Comparison of ENCODE assay signal across 13 mouse cellular contexts in genomic region chr16:91305512-91306111, GRCm38 (mm10). TPM values are rescaled to one million over a fixed set of nuclear protein-coding genes. Genes with fewer than 3 reads are reported as not detected.
DNase-seq lines count a peak whose midpoint lies in the region; ATAC-seq lines count a peak whose summit lies in the region.
"Had no signal": no experiment of that assay in that cellular context is flagged by ENCODE, and none has a peak within 500 bp of the region (broad histone marks: within the 10 kb centered on the region; RNA-seq: fewer than 3 reads in every experiment).

No protein-coding gene starts in this region.

- no peaks in the 10 kb centered on the region for H3K36me3 ChIP-seq in neural tube, embryonic 15.5 days
- H3K36me3 ChIP-seq: limb, embryonic 10.5 days had no signal

- no peak overlapping the region for H3K4me2 ChIP-seq in neural tube, embryonic 15.5 days
- H3K4me2 ChIP-seq: lung, embryonic 14.5 days had no signal

- H3K4me1 ChIP-seq in neural tube, embryonic 15.5 days: peaks cover 14% of the 10 kb centered on the region; the same call in 1 of the 2 replicates

- H3K27me3 ChIP-seq in neural tube, embryonic 15.5 days (replicated peaks): peaks cover 89% of the 10 kb centered on the region

- no peak for DNase-seq in neural tube, embryonic 10.5 days (ENCODE audit: extremely low spot score, low spot score)
- DNase-seq in layer of hippocampus, adult 18-20 months (ENCODE audit: low spot score in 2 of 2): peak; percentile 10 to 53
- DNase-seq in left cerebral cortex, postnatal 4 days: peak; percentile 34
- DNase-seq in testis, postnatal 10 days (ENCODE audit: low spot score): no peak
- no peak for DNase-seq in heart, postnatal 10 days
- DNase-seq in spleen, adult 18-20 months: no peak
- DNase-seq: kidney, adult 2 months; lung, embryonic 14.5 days; retina, postnatal 1 day had no signal

- intact Hi-C loops in left cerebral cortex, postnatal 4 days (cut with DNase I): no loop called here
- intact Hi-C loops in heart, postnatal 10 days (cut with DNase I): no loop called here

- H3K9me3 ChIP-seq in neural tube, embryonic 15.5 days (replicated peaks): no peaks in the 10 kb centered on the region
- H3K9me3 ChIP-seq: limb, embryonic 10.5 days had no signal

- 0 out of 2 replicates have a peak overlapping the region, but pooled peaks have one; percentile 4 for H3K27ac ChIP-seq in neural tube, embryonic 15.5 days (replicated peaks)
- H3K27ac ChIP-seq: limb, embryonic 10.5 days; stomach, postnatal 0 days had no signal

- H3K4me3 ChIP-seq in neural tube, embryonic 15.5 days (replicated peaks): no peak overlapping the region
- H3K4me3 ChIP-seq: limb, embryonic 10.5 days had no signal

- peak; percentile 45 for ATAC-seq in neural tube, embryonic 15.5 days (ENCODE audit: low FRiP score)

- H3K9ac ChIP-seq in neural tube, embryonic 15.5 days (replicated peaks): no peak overlapping the region
- H3K9ac ChIP-seq: lung, embryonic 14.5 days had no signal

- WGBS in neural tube, embryonic 15.5 days: 56% methylated on average over 16 of the region's 16 CpGs

RNA-seq across cellular contexts. Expression of gene Olig1, which starts 36.0 kb away (rescaled TPM):
- 77.3 and 86.7 TPM in 2 replicates for polyA plus RNA-seq in neural tube, embryonic 15.5 days (2015; fragmentation: Nextera tagmentation; extraction: Ambion mirVana)
- 100 to 1,000 TPM in 1 of 2 experiments, 10 to 100 TPM in 1; 100.0 to 102 TPM for total RNA-seq in layer of hippocampus, adult 18-20 months (2021)
- total RNA-seq in left cerebral cortex, postnatal 4 days (2021): 100 to 1,000 TPM in 1 of 2 experiments, 10 to 100 TPM in 1; 95.9 to 102 TPM
- not detected for total RNA-seq in heart, postnatal 10 days (2021)
- total RNA-seq: CH12.LX had no signal
- polyA plus RNA-seq: limb, embryonic 10.5 days had no signal

Comparison
In these comparisons a context has a peak if more than half of its experiments do, and no peak if none do; other contexts are left out.
1. DNase-seq: peak in layer of hippocampus, adult 18-20 months (2 of 2) and left cerebral cortex, postnatal 4 days (single experiment); none in neural tube, embryonic 10.5 days (single experiment), testis, postnatal 10 days (single experiment), heart, postnatal 10 days (0 of 2) and spleen, adult 18-20 months (0 of 2).
2. RNA of gene Olig1, which starts 36.0 kb away (total RNA-seq): 100.0 to 102 TPM in layer of hippocampus, adult 18-20 months and 95.9 to 102 TPM in left cerebral cortex, postnatal 4 days; not detected in heart, postnatal 10 days; every median in the first group is over 10 times any median in the second.